Mouse (Mus musculus): Measurements from ENCODE around the gene Qrfpr. TPM values are rescaled to one million over a fixed set of nuclear protein-coding genes. Genes with fewer than 3 reads are reported as not detected.

The Qrfpr gene
- polyA plus RNA-seq, 1 experiment from 2014 or later, result 0.55 TPM

DNA sequence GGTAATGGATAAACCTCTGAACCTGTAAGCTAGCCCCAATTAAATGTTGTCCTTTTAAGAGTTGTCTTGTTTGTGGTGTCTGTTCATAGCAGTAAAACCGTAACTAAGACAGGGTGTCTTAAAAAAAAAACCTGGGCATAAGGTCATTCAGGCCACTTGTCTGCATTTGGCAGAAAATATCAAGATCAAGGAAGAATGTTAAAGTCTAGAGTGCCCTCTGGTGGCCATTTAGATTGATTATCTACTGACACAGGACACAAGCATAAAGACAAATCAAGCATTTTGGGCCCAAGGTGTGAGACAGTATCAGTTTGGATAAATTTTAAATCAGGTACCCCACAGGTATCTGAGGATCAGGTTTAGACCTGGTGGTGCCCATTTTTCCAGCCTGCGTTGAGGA is 84.6 kb downstream of the Qrfpr start:
- 58% methylated on average over 2 of the region's 2 CpGs for WGBS
- no peak overlapping the region for H3K27ac ChIP-seq

GRCm38 (mm10) chr3:36136152-36136551 is 86.0 kb downstream of the Qrfpr start:
- H3K27me3 ChIP-seq, result no peaks in the 10 kb centered on the region
- no peaks in the 10 kb centered on the region for H3K9me3 ChIP-seq
- no peak overlapping the region for H3K4me2 ChIP-seq
- H3K4me1 ChIP-seq (replicated peaks), result no peaks in the 10 kb centered on the region
- H3K9ac ChIP-seq, result no peak overlapping the region
- ATAC-seq (ENCODE audit: low FRiP score), result no peak
- H3K27ac ChIP-seq, result no peak overlapping the region
- no peaks in the 10 kb centered on the region for H3K36me3 ChIP-seq
- H3K4me3 ChIP-seq, result no peak overlapping the region

More for the DNA sequence above, 84.6 kb downstream of the Qrfpr start:
- Histone ChIP-seq H3K27me3 (no peaks in the 10 kb centered on the region), H3K4me3 (no peak overlapping the region), H3K9me3 (no peaks in the 10 kb centered on the region), H3K9ac (no peak overlapping the region), H3K4me1 (replicated peaks) (no peaks in the 10 kb centered on the region), H3K36me3 (no peaks in the 10 kb centered on the region), H3K4me2 (no peak overlapping the region)
- ATAC-seq (ENCODE audit: low FRiP score), result no peak

Other genes with a start within 250 kb of the Qrfpr start
- gene Mccc1, start 221.6 kb downstream of the Qrfpr start, polyA plus RNA-seq (2015; fragmentation: Nextera tagmentation; extraction: Ambion mirVana), result 30.8 and 33.5 TPM in 2 replicates
- gene Ccdc144b, start 168.8 kb downstream of the Qrfpr start, polyA plus RNA-seq (2015; fragmentation: Nextera tagmentation; extraction: Ambion mirVana), result not detected in 2 replicates
- 88.4 and 89.5 TPM in 2 replicates for gene Acad9, start 156.3 kb downstream of the Qrfpr start, polyA plus RNA-seq (2015; fragmentation: Nextera tagmentation; extraction: Ambion mirVana)
- gene D3Ertd254e, start 71.3 kb downstream of the Qrfpr start, polyA plus RNA-seq (2015; fragmentation: Nextera tagmentation; extraction: Ambion mirVana), result 13.0 and 13.2 TPM in 2 replicates

All from hindbrain, embryonic 13.5 days (tissue).